Mouse (Mus musculus): ENCODE data around the gene Tstd2.

Gene Tstd2

GRCm38 (mm10) chr4:46080261-46080660, 58.2 kb downstream of the Tstd2 start:
- no peak for DNase-seq

- DNase-seq, result no peak
Measured at GRCm38 (mm10) chr4:46076892-46077291, 61.6 kb downstream of the Tstd2 start.

- DNase-seq, result no peak
Measured at GRCm38 (mm10) chr4:46075664-46076063, 62.8 kb downstream of the Tstd2 start.

GRCm38 (mm10) chr4:46073736-46074135, 64.8 kb downstream of the Tstd2 start:
- peak; percentile 55 for DNase-seq

GRCm38 (mm10) chr4:46072631-46073030, 65.9 kb downstream of the Tstd2 start:
- DNase-seq, result no peak

- no peak for DNase-seq
Measured at GRCm38 (mm10) chr4:46069851-46070482, 68.5 kb downstream of the Tstd2 start.

GRCm38 (mm10) chr4:46068573-46068972, 69.9 kb downstream of the Tstd2 start:
- DNase-seq, result peak; percentile 72

GRCm38 (mm10) chr4:46068060-46068459, 70.4 kb downstream of the Tstd2 start:
- no peak for DNase-seq

- DNase-seq, result no peak
Measured at GRCm38 (mm10) chr4:46065695-46066340, 72.7 kb downstream of the Tstd2 start.

- DNase-seq, result no peak
Measured at GRCm38 (mm10) chr4:46064961-46065360, 73.5 kb downstream of the Tstd2 start.

Measured in right cerebral cortex, adult 18-20 months (tissue).